ENCODE assay signal across 11 mouse cellular contexts in the genomic region with DNA sequence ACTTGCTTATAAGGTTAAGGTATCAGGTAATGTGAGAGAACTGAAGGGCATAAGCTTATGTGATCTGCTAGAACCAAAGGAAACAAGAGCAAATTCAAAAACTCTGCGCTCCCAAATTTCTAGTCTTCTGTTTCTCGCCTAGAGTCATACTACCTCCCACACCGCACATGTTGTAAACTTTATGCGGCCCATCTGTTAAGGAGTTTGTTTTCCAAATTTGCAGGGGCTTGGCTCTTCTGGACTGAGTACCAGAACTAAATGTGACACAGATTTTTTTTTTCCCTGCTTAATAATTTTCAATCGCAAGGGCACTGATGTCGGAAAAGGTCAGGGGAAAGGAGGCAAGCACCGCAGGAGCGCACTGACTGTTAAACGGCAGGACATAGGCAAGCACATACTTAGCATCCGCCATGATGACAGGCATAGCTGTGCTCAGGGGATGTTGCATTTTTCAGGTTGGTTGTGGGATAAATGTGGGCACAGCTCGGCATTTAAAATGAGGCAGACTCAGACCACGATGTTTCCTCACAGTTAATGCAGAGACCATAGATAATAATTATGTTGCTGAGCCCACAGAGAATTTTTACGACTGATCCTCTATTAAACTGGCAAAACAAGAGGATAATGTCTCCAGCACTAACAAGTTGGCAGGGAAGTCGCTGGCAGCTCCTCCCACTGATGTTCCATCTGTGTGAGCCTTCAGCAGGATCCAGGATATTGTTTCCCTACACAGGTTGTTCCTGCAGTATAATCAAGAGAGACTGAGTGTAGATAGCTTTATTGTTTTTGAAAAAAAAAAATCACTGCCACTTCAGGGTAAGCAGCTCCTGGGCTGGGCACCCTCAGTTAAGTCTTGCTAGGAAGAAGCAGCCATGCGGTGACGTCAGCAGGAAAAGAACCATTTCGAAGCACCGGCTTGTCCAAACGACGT.
DNase-seq lines count a peak whose midpoint lies in the region; ATAC-seq lines count a peak whose summit lies in the region.
"Had no signal": no experiment of that assay in that cellular context is flagged by ENCODE, and none has a peak within 500 bp of the region (broad histone marks: within the 10 kb centered on the region; RNA-seq: fewer than 3 reads in every experiment).

No protein-coding gene starts in this region.

- H3K9me3 ChIP-seq in hindbrain, embryonic 15.5 days, result no peaks in the 10 kb centered on the region
- 0 out of 2 replicates have a peak, but pooled peaks cover 6% of the 10 kb centered on the region for H3K9me3 ChIP-seq in hindbrain, embryonic 14.5 days (ENCODE audit: control insufficient read depth, low read length)
- peaks cover 4% of the 10 kb centered on the region; the same call in 1 of the 2 replicates for H3K9me3 ChIP-seq in limb, embryonic 13.5 days
- no peaks in the 10 kb centered on the region for H3K9me3 ChIP-seq in intestine, embryonic 16.5 days (ENCODE audit: control insufficient read depth, low read length)
- H3K9me3 ChIP-seq: liver, embryonic 15.5 days; stomach, embryonic 15.5 days had no signal

- H3K4me3 ChIP-seq in hindbrain, embryonic 15.5 days, result no peak overlapping the region
- no peak overlapping the region for H3K4me3 ChIP-seq in hindbrain, embryonic 14.5 days (replicated peaks; ENCODE audit: low read length)
- H3K4me3 ChIP-seq in limb, embryonic 13.5 days, result peak overlapping the region; percentile 7; the same call in 1 of the 2 replicates
- H3K4me3 ChIP-seq in intestine, embryonic 16.5 days (ENCODE audit: low read length), result no peak overlapping the region
- H3K4me3 ChIP-seq: liver, embryonic 15.5 days; stomach, embryonic 15.5 days had no signal

- H3K9ac ChIP-seq in hindbrain, embryonic 15.5 days, result no peak overlapping the region
- H3K9ac ChIP-seq in hindbrain, embryonic 14.5 days, result no peak overlapping the region
- no peak overlapping the region for H3K9ac ChIP-seq in limb, embryonic 13.5 days
- H3K9ac ChIP-seq in intestine, embryonic 16.5 days (ENCODE audit: low read depth, low read length), result no peak overlapping the region
- H3K9ac ChIP-seq: liver, embryonic 15.5 days; stomach, embryonic 15.5 days had no signal

- no peaks in the 10 kb centered on the region for H3K36me3 ChIP-seq in hindbrain, embryonic 15.5 days
- H3K36me3 ChIP-seq in hindbrain, embryonic 14.5 days (replicated peaks; ENCODE audit: control insufficient read depth, insufficient read depth), result no peaks in the 10 kb centered on the region
- no peaks in the 10 kb centered on the region for H3K36me3 ChIP-seq in limb, embryonic 13.5 days
- no peaks in the 10 kb centered on the region for H3K36me3 ChIP-seq in intestine, embryonic 16.5 days (ENCODE audit: control insufficient read depth, insufficient read depth, low read length)
- H3K36me3 ChIP-seq: liver, embryonic 15.5 days; stomach, embryonic 15.5 days had no signal

- DNase-seq in hindbrain, embryonic 14.5 days (ENCODE audit: low spot score), result no peak
- peak; percentile 84 for DNase-seq in cerebellum, adult 9-11 months
- DNase-seq in gastrocnemius, postnatal 25 days, result peak; percentile 8
- no peak for DNase-seq in B cell, adult 2 months
- no peak for DNase-seq in kidney, adult 11 months

- H3K27me3 ChIP-seq in hindbrain, embryonic 15.5 days, result no peaks in the 10 kb centered on the region
- no peaks in the 10 kb centered on the region for H3K27me3 ChIP-seq in hindbrain, embryonic 14.5 days (ENCODE audit: control insufficient read depth, insufficient read depth, low read length)
- no peaks in the 10 kb centered on the region for H3K27me3 ChIP-seq in limb, embryonic 13.5 days
- no peaks in the 10 kb centered on the region for H3K27me3 ChIP-seq in intestine, embryonic 16.5 days (replicated peaks; ENCODE audit: control insufficient read depth, insufficient read depth, low read length)
- H3K27me3 ChIP-seq: CH12.LX; liver, embryonic 15.5 days; stomach, embryonic 15.5 days had no signal

- no peak; the same call in 1 of the 2 replicates for ATAC-seq in hindbrain, embryonic 15.5 days (ENCODE audit: low FRiP score, low read depth)
- no peak for ATAC-seq in hindbrain, embryonic 14.5 days (ENCODE audit: low FRiP score)
- peak; percentile 15; the same call in 1 of the 2 replicates for ATAC-seq in limb, embryonic 13.5 days (ENCODE audit: low FRiP score, low read depth)
- ATAC-seq in intestine, embryonic 16.5 days, result no peak

- no peaks in the 10 kb centered on the region for H3K4me1 ChIP-seq in hindbrain, embryonic 15.5 days (replicated peaks)
- H3K4me1 ChIP-seq in hindbrain, embryonic 14.5 days (replicated peaks; ENCODE audit: control insufficient read depth, insufficient read depth, low read length), result no peaks in the 10 kb centered on the region
- H3K4me1 ChIP-seq in limb, embryonic 13.5 days, result peaks cover 17% of the 10 kb centered on the region
- H3K4me1 ChIP-seq in intestine, embryonic 16.5 days (ENCODE audit: control insufficient read depth, insufficient read depth, low read length), result no peaks in the 10 kb centered on the region
- H3K4me1 ChIP-seq: liver, embryonic 15.5 days; stomach, embryonic 15.5 days had no signal

- 79% methylated on average over 20 of the region's 20 CpGs for WGBS in hindbrain, embryonic 15.5 days
- 76% methylated on average over 20 of the region's 20 CpGs for WGBS in hindbrain, embryonic 14.5 days
- 34% methylated on average over 20 of the region's 20 CpGs for WGBS in limb, embryonic 13.5 days
- 83% methylated on average over 20 of the region's 20 CpGs for WGBS in intestine, embryonic 16.5 days

- no peak overlapping the region for H3K4me2 ChIP-seq in hindbrain, embryonic 15.5 days
- no peak overlapping the region for H3K4me2 ChIP-seq in hindbrain, embryonic 14.5 days (replicated peaks)
- H3K4me2 ChIP-seq in limb, embryonic 13.5 days (replicated peaks), result peak overlapping the region; percentile 48
- no peak overlapping the region for H3K4me2 ChIP-seq in intestine, embryonic 16.5 days (ENCODE audit: low read depth, low read length)
- H3K4me2 ChIP-seq: liver, embryonic 15.5 days; stomach, embryonic 15.5 days had no signal

- H3K27ac ChIP-seq in hindbrain, embryonic 15.5 days (replicated peaks), result 0 out of 2 replicates have a peak overlapping the region, but pooled peaks have one; percentile 16
- no peak overlapping the region for H3K27ac ChIP-seq in hindbrain, embryonic 14.5 days
- H3K27ac ChIP-seq in limb, embryonic 13.5 days, result no peak overlapping the region
- no peak overlapping the region for H3K27ac ChIP-seq in intestine, embryonic 16.5 days (ENCODE audit: low read length)
- H3K27ac ChIP-seq: liver, embryonic 15.5 days; stomach, embryonic 15.5 days had no signal

Comparison
In these comparisons a context has a peak if more than half of its experiments do, and no peak if none do; other contexts are left out.
1. DNase-seq: peak in cerebellum, adult 9-11 months (single experiment) and gastrocnemius, postnatal 25 days (single experiment); none in hindbrain, embryonic 14.5 days (single experiment), B cell, adult 2 months (0 of 2) and kidney, adult 11 months (single experiment).